Mouse (Mus musculus): ENCODE measurements around the gene Gemin4.

- TF ChIP-seq POLR2A (IDR thresholded peaks at IDR 0.05; ENCODE audit: control insufficient read depth, extremely low read depth, insufficient read depth, low read length, poor library complexity) (no peak), CTCF (IDR thresholded peaks at IDR 0.05; ENCODE audit: borderline replicate concordance, control insufficient read depth, extremely low read depth, insufficient read depth, low read length, poor library complexity) (no peak)
These were observed 20.4 kb downstream of the Gemin4 start for GRCm38 (mm10) chr11:76196977-76197469.

Measured in thymus, adult 2 months (tissue).